Mouse (Mus musculus): Measurements from ENCODE around the gene Itgb2l. TPM values are rescaled to one million over a fixed set of nuclear protein-coding genes. Genes with fewer than 3 reads are reported as not detected.
"Not testable (repeated sequence)": the region's sequence is repeated elsewhere in the genome, so short reads cannot be mapped to it uniquely, and the experiment has no call there.

Gene Itgb2l
- polyA plus RNA-seq, 1 experiment from 2014 or later = 0.44 TPM

- not testable (repeated sequence) for H3K27ac ChIP-seq; H3K36me3 ChIP-seq (ENCODE audit: inconsistent target); H3K79me2 ChIP-seq (ENCODE audit: inconsistent target); H3K4me3 ChIP-seq (ENCODE audit: inconsistent target)
- WGBS (ENCODE audit: missing documents) = 98% methylated on average over 10 of the region's 16 CpGs
Observed at GRCm38 (mm10) chr16:96450871-96451270, 7.5 kb upstream of the Itgb2l start.

GRCm38 (mm10) chr16:96441826-96442225, 1.6 kb downstream of the Itgb2l start:
- WGBS (ENCODE audit: missing documents) = 89% methylated on average over 3 of the region's 3 CpGs
- Histone ChIP-seq H3K27ac (no peak overlapping the region), H3K36me3 (ENCODE audit: inconsistent target) (no peaks in the 10 kb centered on the region), H3K4me3 (ENCODE audit: inconsistent target) (no peak overlapping the region), H3K79me2 (ENCODE audit: inconsistent target) (no peaks in the 10 kb centered on the region)

- 96% methylated on average over 6 of the region's 8 CpGs for WGBS (ENCODE audit: missing documents)
- Histone ChIP-seq H3K27ac (no peak overlapping the region), H3K79me2 (ENCODE audit: inconsistent target) (no peaks in the 10 kb centered on the region), H3K36me3 (ENCODE audit: inconsistent target) (no peaks in the 10 kb centered on the region), H3K4me3 (ENCODE audit: inconsistent target) (no peak overlapping the region)
Observed at GRCm38 (mm10) chr16:96440871-96441270, 2.5 kb downstream of the Itgb2l start.

DNA sequence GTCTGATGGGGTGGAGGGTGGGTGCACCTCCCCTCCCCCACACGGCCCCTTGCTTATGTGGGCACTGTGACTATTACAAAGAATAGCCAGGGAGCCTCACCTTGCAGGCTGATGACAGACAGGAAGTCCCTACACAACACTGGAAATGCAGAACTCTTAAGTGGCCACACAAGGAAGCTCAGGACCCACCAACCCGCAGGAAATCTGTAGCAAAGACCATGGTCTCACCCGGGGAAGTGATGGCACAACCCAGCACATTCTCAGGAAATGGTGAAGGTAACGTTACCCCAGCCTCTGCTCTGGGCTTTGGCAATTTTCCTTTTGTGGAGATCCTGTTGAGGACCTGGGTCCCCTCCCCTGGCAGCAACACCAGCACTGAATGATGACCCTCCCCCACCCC, 3.7 kb downstream of the Itgb2l start:
- Histone ChIP-seq H3K36me3 (ENCODE audit: inconsistent target) (no peaks in the 10 kb centered on the region), H3K4me3 (ENCODE audit: inconsistent target) (no peak overlapping the region), H3K79me2 (ENCODE audit: inconsistent target) (no peaks in the 10 kb centered on the region), H3K27ac (no peak overlapping the region)
- WGBS (ENCODE audit: missing documents) = 10% methylated on average over 4 of the region's 4 CpGs

GRCm38 (mm10) chr16:96438946-96439345, 4.5 kb downstream of the Itgb2l start:
- WGBS (ENCODE audit: missing documents) = 94% methylated on average over 5 of the region's 5 CpGs
- Histone ChIP-seq H3K4me3 (ENCODE audit: inconsistent target) (no peak overlapping the region), H3K27ac (no peak overlapping the region), H3K79me2 (ENCODE audit: inconsistent target) (no peaks in the 10 kb centered on the region), H3K36me3 (ENCODE audit: inconsistent target) (no peaks in the 10 kb centered on the region)

- Histone ChIP-seq H3K36me3 (ENCODE audit: inconsistent target) (no peaks in the 10 kb centered on the region), H3K27ac (no peak overlapping the region), H3K4me3 (ENCODE audit: inconsistent target) (no peak overlapping the region), H3K79me2 (ENCODE audit: inconsistent target) (no peaks in the 10 kb centered on the region)
- 89% methylated on average over 3 of the region's 3 CpGs for WGBS (ENCODE audit: missing documents)
Observed at GRCm38 (mm10) chr16:96434024-96434785, 9.2 kb downstream of the Itgb2l start.

GRCm38 (mm10) chr16:96433266-96433665, 10.2 kb downstream of the Itgb2l start:
- 88% methylated on average over 10 of the region's 10 CpGs for WGBS (ENCODE audit: missing documents)

GRCm38 (mm10) chr16:96429046-96429445, 14.4 kb downstream of the Itgb2l start:
- 73% methylated on average over 3 of the region's 3 CpGs for WGBS (ENCODE audit: missing documents)
- no peaks in the 10 kb centered on the region for H3K36me3 ChIP-seq (ENCODE audit: inconsistent target)
- H3K79me2 ChIP-seq (ENCODE audit: inconsistent target) = no peaks in the 10 kb centered on the region
- H3K27ac ChIP-seq = no peak overlapping the region
- no peak overlapping the region for H3K4me3 ChIP-seq (ENCODE audit: inconsistent target)

More at GRCm38 (mm10) chr16:96433266-96433665, 10.2 kb downstream of the Itgb2l start:
- Histone ChIP-seq H3K36me3 (ENCODE audit: inconsistent target) (no peaks in the 10 kb centered on the region), H3K27ac (no peak overlapping the region), H3K79me2 (ENCODE audit: inconsistent target) (no peaks in the 10 kb centered on the region), H3K4me3 (ENCODE audit: inconsistent target) (no peak overlapping the region)

- Histone ChIP-seq H3K79me2 (ENCODE audit: inconsistent target) (no peaks in the 10 kb centered on the region), H3K27ac (no peak overlapping the region), H3K36me3 (ENCODE audit: inconsistent target) (no peaks in the 10 kb centered on the region), H3K4me3 (ENCODE audit: inconsistent target) (no peak overlapping the region)
- WGBS (ENCODE audit: missing documents) = 87% methylated on average over 7 of the region's 7 CpGs
Observed at GRCm38 (mm10) chr16:96426671-96427070, 16.7 kb downstream of the Itgb2l start.

GRCm38 (mm10) chr16:96425044-96425443, 18.4 kb downstream of the Itgb2l start:
- Histone ChIP-seq H3K27ac (no peak overlapping the region), H3K36me3 (ENCODE audit: inconsistent target) (no peaks in the 10 kb centered on the region), H3K4me3 (ENCODE audit: inconsistent target) (no peak overlapping the region), H3K79me2 (ENCODE audit: inconsistent target) (no peaks in the 10 kb centered on the region)
- 85% methylated on average over 2 of the region's 2 CpGs for WGBS (ENCODE audit: missing documents)

DNA sequence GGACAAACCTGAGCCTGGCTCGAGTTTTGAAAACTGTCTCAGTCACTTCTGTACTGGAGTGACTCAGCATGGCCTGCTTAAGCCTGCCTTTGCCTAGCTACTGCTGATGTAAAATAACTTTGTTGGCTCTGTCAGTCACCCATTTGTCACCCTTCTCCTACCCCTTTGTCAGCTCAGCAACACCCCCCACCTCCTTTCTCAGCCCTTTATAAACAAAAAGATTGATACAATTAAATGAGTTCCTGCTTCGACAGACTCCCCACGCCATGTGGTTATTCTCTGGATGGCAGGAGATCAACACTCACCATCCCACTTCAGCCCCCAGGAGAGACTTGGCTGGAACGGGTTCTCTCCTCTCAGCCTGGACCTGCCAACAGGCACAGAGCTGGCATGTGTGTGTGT, 35.4 kb downstream of the Itgb2l start:
- 64% methylated on average over 4 of the region's 4 CpGs for WGBS (ENCODE audit: missing documents)
- no peak overlapping the region for H3K4me3 ChIP-seq (ENCODE audit: inconsistent target)
- H3K36me3 ChIP-seq (ENCODE audit: inconsistent target) = no peaks in the 10 kb centered on the region
- no peaks in the 10 kb centered on the region for H3K79me2 ChIP-seq (ENCODE audit: inconsistent target)
- H3K27ac ChIP-seq = no peak overlapping the region

DNA sequence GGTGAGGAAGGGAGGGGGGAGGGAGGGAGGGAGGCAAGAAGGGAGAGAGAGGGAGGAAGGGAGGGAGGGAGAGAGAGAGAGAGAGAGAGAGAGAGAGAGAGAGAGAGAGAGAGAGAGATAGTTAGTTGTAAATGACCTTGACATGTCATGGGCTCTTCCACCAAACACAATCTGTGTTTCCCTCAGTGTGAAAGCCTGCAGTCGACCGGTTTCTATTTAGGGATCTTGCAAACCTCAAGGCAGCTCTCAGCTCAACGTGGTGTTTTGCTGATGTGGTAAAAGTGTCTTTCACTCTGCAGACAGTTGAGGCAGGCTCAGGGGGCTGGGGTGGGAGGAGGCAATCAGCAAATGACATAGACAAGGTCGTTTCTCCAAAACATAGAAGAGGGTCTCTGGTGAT, 37.1 kb downstream of the Itgb2l start:
- WGBS (ENCODE audit: missing documents) = 48% methylated on average over 4 of the region's 4 CpGs
- no peaks in the 10 kb centered on the region for H3K36me3 ChIP-seq (ENCODE audit: inconsistent target)
- H3K27ac ChIP-seq = no peak overlapping the region
- no peaks in the 10 kb centered on the region for H3K79me2 ChIP-seq (ENCODE audit: inconsistent target)
- no peak overlapping the region for H3K4me3 ChIP-seq (ENCODE audit: inconsistent target)

DNA sequence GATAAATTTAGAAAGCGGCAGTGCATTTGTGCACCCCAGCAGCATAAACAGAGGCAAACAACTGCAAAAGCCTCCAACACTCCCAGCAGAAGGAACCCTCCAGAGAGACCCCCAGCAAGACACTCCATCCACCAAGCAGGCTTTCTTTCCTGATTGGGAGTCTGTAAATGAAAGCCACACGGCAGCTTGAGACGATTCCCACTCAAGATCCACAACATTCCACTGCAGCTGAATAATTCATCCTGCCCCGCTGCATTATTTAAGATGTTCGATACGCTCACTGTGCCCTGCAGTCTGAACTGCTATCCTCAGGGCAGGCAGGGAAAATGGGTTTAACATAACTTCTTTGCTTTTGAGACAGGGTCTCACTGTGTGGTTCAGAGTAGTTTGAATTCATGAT, 41.1 kb downstream of the Itgb2l start:
- Histone ChIP-seq H3K4me3 (ENCODE audit: inconsistent target) (no peak overlapping the region), H3K79me2 (ENCODE audit: inconsistent target) (no peaks in the 10 kb centered on the region), H3K36me3 (ENCODE audit: inconsistent target) (no peaks in the 10 kb centered on the region), H3K27ac (no peak overlapping the region)
- WGBS (ENCODE audit: missing documents) = 94% methylated on average over 6 of the region's 6 CpGs

DNA sequence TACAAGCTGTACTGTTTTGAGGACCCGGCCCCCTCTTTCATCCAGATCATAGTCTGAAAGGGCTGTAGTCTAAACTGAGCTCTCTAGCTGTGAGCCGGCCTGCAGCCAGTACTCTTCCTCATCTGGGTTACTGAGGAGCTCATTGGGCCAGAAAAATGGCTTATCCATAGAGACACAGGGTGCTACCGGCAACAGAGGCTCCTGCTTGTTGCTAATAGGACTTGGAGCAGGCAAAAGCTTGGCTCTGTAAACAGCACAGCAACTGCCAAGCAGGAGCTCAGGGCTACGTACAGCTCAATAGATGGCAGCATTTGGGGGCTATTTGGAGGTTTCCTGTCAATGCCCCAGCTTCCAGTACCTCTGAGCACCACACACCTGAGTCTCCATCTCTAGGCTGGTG, 43.4 kb downstream of the Itgb2l start:
- no peaks in the 10 kb centered on the region for H3K36me3 ChIP-seq (ENCODE audit: inconsistent target)
- H3K79me2 ChIP-seq (ENCODE audit: inconsistent target) = no peaks in the 10 kb centered on the region
- WGBS (ENCODE audit: missing documents) = 82% methylated on average over 4 of the region's 4 CpGs
- H3K4me3 ChIP-seq (ENCODE audit: inconsistent target) = no peak overlapping the region
- no peak overlapping the region for H3K27ac ChIP-seq

DNA sequence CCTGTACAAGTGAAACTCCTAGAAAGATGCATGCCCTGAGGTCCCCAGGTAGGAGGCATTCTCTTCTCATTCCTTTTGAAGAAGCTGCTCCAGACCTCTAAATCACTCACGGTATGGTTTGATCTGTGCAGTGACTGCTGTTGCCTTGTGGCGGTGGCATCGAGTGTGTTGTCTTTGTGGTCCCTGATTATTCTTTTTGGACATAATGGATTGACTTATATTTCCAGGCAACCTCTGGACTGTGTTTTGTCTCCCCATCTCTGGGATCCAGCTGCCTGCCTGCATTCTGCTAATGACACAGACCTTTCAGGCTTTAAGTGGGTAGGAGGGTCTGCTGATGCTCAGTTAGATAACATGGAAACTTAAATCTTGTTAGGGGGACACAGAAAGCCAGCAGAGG, 44.6 kb downstream of the Itgb2l start:
- Histone ChIP-seq H3K27ac (no peak overlapping the region), H3K4me3 (ENCODE audit: inconsistent target) (no peak overlapping the region), H3K79me2 (ENCODE audit: inconsistent target) (no peaks in the 10 kb centered on the region), H3K36me3 (ENCODE audit: inconsistent target) (no peaks in the 10 kb centered on the region)
- 87% methylated on average over 3 of the region's 3 CpGs for WGBS (ENCODE audit: missing documents)

Measured in macrophage (primary cell).